Mouse (Mus musculus) CH12.LX (cell line): ENCODE results near the gene 6030468B19Rik. TPM values are rescaled to one million over a fixed set of nuclear protein-coding genes. Genes with fewer than 3 reads are reported as not detected.
A peak's percentile ranks its signal among the peaks of the same experiment; 100 is the strongest.

Experiments
- DNase-seq: peaks from one replicate; pipeline ENCODE4 v3.0.0-alpha.2; 2013; ENCODE audit errors: extremely low read depth
- H3K27ac ChIP-seq: 2 replicates; pipeline ENCODE4 v1.5.1; 2012; ENCODE audit warnings: low read depth, mild to moderate bottlenecking, control low read depth, moderate library complexity; ENCODE audit not compliant: insufficient read depth
- H3K27me3 ChIP-seq: replicated peaks from 2 replicates; pipeline ENCODE3; 2012; ENCODE audit warnings: inconsistent platforms
- H3K36me3 ChIP-seq, 2 experiments: replicated peaks in 1 of 2; 2 replicates each; pipeline versions ENCODE3 to v1.6.1; 2012; ENCODE audit warnings: inconsistent platforms in 1 of 2, low read length in 1 of 2, mild to moderate bottlenecking in 1 of 2, mixed read lengths in 1 of 2, moderate library complexity in 1 of 2; ENCODE audit not compliant: control insufficient read depth in 1 of 2, insufficient read depth in 1 of 2
- H3K4me1 ChIP-seq, 2 experiments: 2 replicates each; pipeline ENCODE4 v1.6.1; 2012; ENCODE audit warnings: inconsistent platforms in 1 of 2, moderate library complexity in 1 of 2; ENCODE audit not compliant: insufficient read depth in 2 of 2, control insufficient read depth in 1 of 2
- H3K4me2 ChIP-seq: 2 replicates; pipeline ENCODE4 v1.6.1; 2012; ENCODE audit warnings: low read depth, mild to moderate bottlenecking, control low read depth; ENCODE audit not compliant: poor library complexity, insufficient read depth, severe bottlenecking
- H3K4me3 ChIP-seq, 3 experiments: fragments of 150-350 bp in 1 of 3; sonication (generic) in 1 of 3; replicated peaks in 1 of 3; 2 replicates each; pipeline versions ENCODE3 to v1.5.1; 2011 to 2012; ENCODE audit warnings: low read depth in 2 of 3, low read length in 2 of 3, mild to moderate bottlenecking in 2 of 3, moderate library complexity in 2 of 3, control low read depth in 1 of 3, improper control_type of control experiment in 1 of 3, inconsistent platforms in 1 of 3, mixed read lengths in 1 of 3; ENCODE audit not compliant: poor library complexity in 1 of 3
- H3K79me2 ChIP-seq: replicated peaks from 2 replicates; pipeline ENCODE4 v1.6.1; 2012; ENCODE audit warnings: mild to moderate bottlenecking, moderate library complexity; ENCODE audit not compliant: control insufficient read depth, poor library complexity, insufficient read depth, severe bottlenecking; ENCODE audit errors: extremely low read depth
- H3K9ac ChIP-seq: 2 replicates; pipeline ENCODE4 v1.6.1; 2012; ENCODE audit warnings: low read depth, mild to moderate bottlenecking, control low read depth, moderate library complexity; ENCODE audit not compliant: insufficient read depth
- H3K9me3 ChIP-seq: replicated peaks from 2 replicates; pipeline ENCODE3; 2012; ENCODE audit warnings: low read length, inconsistent platforms, mixed read lengths
- BHLHE40 ChIP-seq: IDR thresholded peaks from 2 replicates; pipeline ENCODE4 v1.6.1; 2011; ENCODE audit warnings: mild to moderate bottlenecking, low read depth, low read length, improper control_type of control experiment
- CHD2 ChIP-seq: IDR thresholded peaks from 2 replicates; pipeline ENCODE4 v1.6.1; 2011; ENCODE audit warnings: low read length, improper control_type of control experiment
- CTCF ChIP-seq, 2 experiments: IDR thresholded peaks in 1 of 2; conservative IDR thresholded peaks in 1 of 2; 2 replicates each; pipeline ENCODE4 v1.5.1; 2011 to 2012; ENCODE audit warnings: low read depth in 2 of 2, low read length in 2 of 2, improper control_type of control experiment in 1 of 2, inconsistent platforms in 1 of 2, mild to moderate bottlenecking in 1 of 2, moderate library complexity in 1 of 2
- E2F4 ChIP-seq: IDR thresholded peaks from 2 replicates; pipeline ENCODE4 v1.6.1; 2011; ENCODE audit warnings: low read depth, low read length, improper control_type of control experiment; ENCODE audit not compliant: insufficient replicate concordance
- ELF1 ChIP-seq: IDR thresholded peaks from 2 replicates; pipeline ENCODE4 v1.6.1; 2014; ENCODE audit warnings: low read depth, mild to moderate bottlenecking, inconsistent platforms, low read length, improper control_type of control experiment
- ETS1 ChIP-seq: conservative IDR thresholded peaks from 2 replicates; pipeline ENCODE4 v1.6.1; 2012; ENCODE audit warnings: low read depth, mild to moderate bottlenecking, inconsistent platforms, low read length, improper control_type of control experiment, moderate library complexity
- GABPA ChIP-seq: IDR thresholded peaks from 2 replicates; pipeline ENCODE4 v1.6.1; 2012; ENCODE audit warnings: low read depth, low read length, improper control_type of control experiment, inconsistent platforms; ENCODE audit not compliant: insufficient replicate concordance
- IRF4 ChIP-seq: IDR thresholded peaks from 2 replicates; pipeline ENCODE4 v1.6.1; 2014; ENCODE audit warnings: low read depth, mild to moderate bottlenecking, inconsistent platforms, low read length, improper control_type of control experiment
- JUN ChIP-seq: IDR thresholded peaks from 2 replicates; pipeline ENCODE4 v1.6.1; 2011; ENCODE audit warnings: low read depth, mild to moderate bottlenecking, low read length, improper control_type of control experiment, moderate library complexity; ENCODE audit not compliant: insufficient read depth
- KAT2A ChIP-seq: IDR thresholded peaks from 2 replicates; pipeline ENCODE4 v1.6.1; 2012; ENCODE audit warnings: low read length, improper control_type of control experiment, inconsistent platforms; ENCODE audit not compliant: insufficient replicate concordance
- MAX ChIP-seq: IDR thresholded peaks from 2 replicates; pipeline ENCODE4 v1.6.1; 2011; ENCODE audit warnings: low read length, improper control_type of control experiment
- MEF2A ChIP-seq: IDR thresholded peaks from 2 replicates; pipeline ENCODE4 v1.6.1; 2014; ENCODE audit warnings: low read depth, mild to moderate bottlenecking, inconsistent platforms, low read length, improper control_type of control experiment, borderline replicate concordance
- MXI1 ChIP-seq: IDR thresholded peaks from 2 replicates; pipeline ENCODE4 v1.6.1; 2011; ENCODE audit warnings: mild to moderate bottlenecking, low read depth, low read length, improper control_type of control experiment
- NELFE ChIP-seq: IDR thresholded peaks from 2 replicates; pipeline ENCODE4 v1.6.1; 2011; ENCODE audit warnings: low read depth, low read length, improper control_type of control experiment
- NRF1 ChIP-seq: IDR thresholded peaks from 2 replicates; pipeline ENCODE4 v1.6.1; 2014; ENCODE audit warnings: low read depth, mild to moderate bottlenecking, inconsistent platforms, low read length, improper control_type of control experiment, moderate library complexity
- PAX5 ChIP-seq: IDR thresholded peaks from 2 replicates; pipeline ENCODE4 v1.6.1; 2012; ENCODE audit warnings: low read length, inconsistent platforms, mixed read lengths
- POLR2AphosphoS2 ChIP-seq: IDR thresholded peaks from 2 replicates; pipeline ENCODE4 v1.6.1; 2011; ENCODE audit warnings: low read depth, low read length, improper control_type of control experiment
- RAD21 ChIP-seq: IDR thresholded peaks from 2 replicates; pipeline ENCODE4 v1.6.1; 2011; ENCODE audit warnings: low read depth, mild to moderate bottlenecking, low read length, improper control_type of control experiment, moderate library complexity
- RCOR1 ChIP-seq: conservative IDR thresholded peaks from 2 replicates; pipeline ENCODE4 v1.6.1; 2012; ENCODE audit warnings: low read depth, mild to moderate bottlenecking, inconsistent platforms, low read length, improper control_type of control experiment
- SIN3A ChIP-seq: IDR thresholded peaks from 2 replicates; pipeline ENCODE4 v1.6.1; 2012; ENCODE audit warnings: low read length, improper control_type of control experiment, inconsistent platforms
- SMC3 ChIP-seq: IDR thresholded peaks from 2 replicates; pipeline ENCODE4 v1.6.1; 2011; ENCODE audit warnings: low read depth, low read length, improper control_type of control experiment
- TBP ChIP-seq: conservative IDR thresholded peaks from 2 replicates; pipeline ENCODE4 v1.6.1; 2011; ENCODE audit warnings: low read depth, low read length, improper control_type of control experiment
- TCF12 ChIP-seq: IDR thresholded peaks from 2 replicates; pipeline ENCODE4 v1.6.1; 2014; ENCODE audit warnings: low read depth, mild to moderate bottlenecking, inconsistent platforms, low read length, improper control_type of control experiment
- UBTF ChIP-seq: IDR thresholded peaks from 2 replicates; pipeline ENCODE4 v1.6.1; 2012; ENCODE audit warnings: low read depth, mild to moderate bottlenecking, inconsistent platforms, low read length, improper control_type of control experiment, moderate library complexity
- USF1 ChIP-seq: IDR thresholded peaks from 2 replicates; pipeline ENCODE4 v1.6.1; 2014; ENCODE audit warnings: low read depth, mild to moderate bottlenecking, inconsistent platforms, low read length, improper control_type of control experiment
- USF2 ChIP-seq: conservative IDR thresholded peaks from 2 replicates; pipeline ENCODE4 v1.6.1; 2011; ENCODE audit warnings: low read depth, low read length, improper control_type of control experiment
- ZC3H11A ChIP-seq: IDR thresholded peaks from 2 replicates; pipeline ENCODE4 v1.6.1; 2012; ENCODE audit warnings: low read depth, mild to moderate bottlenecking, inconsistent platforms, low read length, improper control_type of control experiment
- ZMIZ1 ChIP-seq: IDR thresholded peaks from 2 replicates; pipeline ENCODE4 v1.6.1; 2012; ENCODE audit warnings: low read depth, mild to moderate bottlenecking, inconsistent platforms, low read length, improper control_type of control experiment
- ZNF384 ChIP-seq: IDR thresholded peaks from 2 replicates; pipeline ENCODE4 v1.6.1; 2012; ENCODE audit warnings: low read depth, low read length, improper control_type of control experiment, inconsistent platforms
- dilution Hi-C: fragments of 300-500 bp; cut with MboI; formaldehyde crosslinking; loops from 2 replicates; pipeline ENCODE4 v1.14.3; 2020; ENCODE audit warnings: low sequenced_read_pairs; ENCODE audit not compliant: extremely low pct_unique_long_range_greater_than_20kb, extremely low pct_ligation_motif_present
- in situ Hi-C: fragments of 300-500 bp; cut with MboI; formaldehyde crosslinking; loops from 3 replicates; pipeline ENCODE4 v1.14.3; 2019; ENCODE audit warnings: low sequenced_read_pairs, low pct_ligation_motif_present, low pct_unique_long_range_greater_than_20kb, mixed read lengths
- polyA plus RNA-seq: library from polyadenylated mRNA; unstranded; fragments of >175 nt; gene quantifications from 2 replicates; pipeline ENCODE4 v1.2.1, GENCODE M21; 2012; ENCODE audit warnings: low read depth; ENCODE audit not compliant: insufficient read length
- total RNA-seq, 2 experiments: library from RNA; depleted of rRNA; stranded (reverse); fragments of 300-350 nt in 1 of 2; fragments of >200 nt in 1 of 2; gene quantifications; 2 replicates each; pipeline ENCODE4 v1.2.3; 2012 to 2014

Gene 6030468B19Rik
- total and polyA plus RNA-seq, 3 experiments, result 0.93 to 1.7 (median 1.5) TPM

DNA sequence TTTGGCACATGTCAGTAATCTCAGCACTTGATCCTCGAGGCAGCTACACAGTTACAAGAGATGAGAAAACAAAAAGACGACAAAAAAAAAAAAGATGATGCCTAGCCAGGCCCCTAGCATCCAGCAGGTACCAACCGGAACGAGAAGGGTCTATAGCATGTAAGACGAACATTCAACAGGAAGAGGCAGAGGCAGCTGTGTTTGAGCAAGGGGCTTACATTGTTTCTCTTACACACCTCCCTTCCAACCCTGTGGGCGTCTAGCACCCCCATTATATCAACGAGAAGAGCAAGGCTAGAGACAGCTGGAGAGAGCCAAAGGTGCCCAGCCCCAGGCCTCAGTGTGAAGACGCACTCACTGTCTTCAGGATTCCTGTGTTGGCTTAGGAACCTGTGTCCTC lies 29.5 kb downstream of the 6030468B19Rik start:
- Histone ChIP-seq H3K4me3 (peak overlapping the region; percentile 64 to 77 (median 65)), H3K4me2 (peak overlapping the region; percentile 89), H3K27me3 (no peaks in the 10 kb centered on the region), H3K36me3 (peaks cover 18 to 32% of the 10 kb centered on the region in 2 experiments), H3K9me3 (no peaks in the 10 kb centered on the region), H3K27ac (peak overlapping the region; percentile 94), H3K4me1 (peaks cover 12 to 59% of the 10 kb centered on the region in 2 experiments), H3K9ac (peak overlapping the region; percentile 85), H3K79me2 (peaks cover 51% of the 10 kb centered on the region)
- in situ Hi-C loops, result loop anchor here (5.0 to 10.0 kb wide), 3 partner anchors 35 to 352 kb away; no protein-coding TSS in a partner anchor
- dilution Hi-C loops, result no loop called here
- TF ChIP-seq RCOR1 (no peak), SIN3A (peak; percentile 71), USF2 (no peak), ZNF384 (0 out of 2 replicates have a peak, but pooled peaks have one; percentile 37), ZC3H11A (no peak), MXI1 (no peak), JUN (no peak), UBTF (no peak), POLR2AphosphoS2 (no peak), MAX (0 out of 2 replicates have a peak, but pooled peaks have one; percentile 8), TBP (no peak), GABPA (no peak), CTCF (conservative IDR thresholded peaks at IDR 0.05 in 1 of 2, IDR thresholded peaks at IDR 0.05 in 1 of 2; ENCODE audit: low read depth in 2 of 2, low read length in 2 of 2) (no peak)
- DNase-seq, result peak; percentile 31

DNA sequence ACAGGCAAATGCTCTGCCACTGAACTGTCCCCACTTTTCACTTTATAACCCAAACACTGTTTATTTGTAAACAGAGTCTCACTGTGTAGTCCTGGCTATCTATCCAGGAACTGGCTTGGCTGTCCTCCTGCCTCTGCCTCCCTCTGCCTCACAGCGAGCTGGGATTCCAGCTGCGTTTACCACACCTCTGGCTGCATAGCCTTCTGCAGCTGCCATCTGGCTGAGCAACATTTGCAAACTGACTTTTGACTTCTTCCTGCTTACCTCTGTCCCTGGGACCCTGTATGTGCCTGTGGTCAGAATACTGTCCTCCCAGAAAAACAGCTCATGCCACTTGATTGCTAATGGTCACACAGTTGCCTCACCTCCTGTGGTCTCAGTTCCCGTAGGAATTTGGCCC lies 29.9 kb downstream of the 6030468B19Rik start:
- peak overlapping the region; percentile 85 for H3K9ac ChIP-seq
- H3K4me2 ChIP-seq, result peak overlapping the region; percentile 89
- peak overlapping the region; percentile 94 for H3K27ac ChIP-seq
- peaks cover 11 to 54% of the 10 kb centered on the region in 2 experiments for H3K4me1 ChIP-seq
- no peaks in the 10 kb centered on the region for H3K9me3 ChIP-seq
- dilution Hi-C loops (no loop called here), in situ Hi-C loops (loop anchor here (5.0 to 10.0 kb wide), 3 partner anchors 35 to 353 kb away; no protein-coding TSS in a partner anchor)
- H3K4me3 ChIP-seq, result peak overlapping the region; percentile 64 to 77 (median 65)
- peak; percentile 35 for DNase-seq
- no peaks in the 10 kb centered on the region for H3K27me3 ChIP-seq
- peak; percentile 30; the same call in 1 of the 2 replicates for TF ChIP-seq ETS1
- TF ChIP-seq USF2, result no peak
- TF ChIP-seq NELFE, result no peak
- TF ChIP-seq MEF2A, result no peak
- no peak; the same call in 1 of the 2 replicates for TF ChIP-seq MXI1
- TF ChIP-seq KAT2A, result no peak
- peak; percentile 66; the same call in 1 of the 2 replicates for TF ChIP-seq TCF12
- peak; percentile 39; the same call in 1 of the 2 replicates for TF ChIP-seq SIN3A
- no peak for TF ChIP-seq CHD2
- TF ChIP-seq E2F4, result no peak
- no peak for TF ChIP-seq PAX5
- no peak for TF ChIP-seq RAD21
- TF ChIP-seq GABPA, result no peak
- TF ChIP-seq IRF4, result no peak
- TF ChIP-seq SMC3, result no peak; the same call in 1 of the 2 replicates
- TF ChIP-seq BHLHE40, result 0 out of 2 replicates have a peak, but pooled peaks have one; percentile 28
- no peak for TF ChIP-seq ZMIZ1
- no peak for TF ChIP-seq UBTF
- TF ChIP-seq TBP, result no peak; the same call in 1 of the 2 replicates
- no peak for TF ChIP-seq USF1
- TF ChIP-seq NRF1, result no peak
- TF ChIP-seq ZNF384, result no peak
- TF ChIP-seq ELF1, result no peak
- TF ChIP-seq RCOR1, result no peak
- no peak; the same call in 1 of the 2 replicates for TF ChIP-seq MAX
- TF ChIP-seq ZC3H11A, result no peak
- TF ChIP-seq, all 38 proteins: peak for 4
- peaks cover 13 to 28% of the 10 kb centered on the region in 2 experiments for H3K36me3 ChIP-seq
- peaks cover 48% of the 10 kb centered on the region for H3K79me2 ChIP-seq
